29 mouse cellular contexts compared by ENCODE assay signal in genomic region chr1:181199446-181199845, GRCm38 (mm10).
"Had no signal": no experiment of that assay in that cellular context is flagged by ENCODE, and none has a peak within 500 bp of the region (broad histone marks: within the 10 kb centered on the region; RNA-seq: fewer than 3 reads in every experiment).

No protein-coding gene starts in this region.

- H3K27me3 ChIP-seq: heart, embryonic 12.5 days; heart, embryonic 13.5 days; heart, embryonic 15.5 days; hindbrain, embryonic 12.5 days; hindbrain, embryonic 13.5 days; hindbrain, embryonic 15.5 days; intestine, embryonic 15.5 days; kidney, embryonic 15.5 days had no signal

- DNase-seq: heart, postnatal 14 days; heart, postnatal 36 days; heart, postnatal 4 days; kidney, adult 11 months; kidney, adult 18-20 months; kidney, adult 2 months; kidney, adult 8-10 months; kidney, adult 9 months; kidney, postnatal 10 days; kidney, postnatal 14 days; kidney, postnatal 25 days; kidney, postnatal 36 days; kidney, postnatal 4 days; layer of hippocampus, adult 9-11 months; layer of hippocampus, postnatal 36 days had no signal

- H3K9ac ChIP-seq: heart, embryonic 12.5 days; heart, embryonic 13.5 days; heart, embryonic 15.5 days; hindbrain, embryonic 12.5 days; hindbrain, embryonic 13.5 days; hindbrain, embryonic 14.5 days; hindbrain, embryonic 15.5 days; intestine, embryonic 15.5 days; kidney, embryonic 15.5 days had no signal

- H3K4me3 ChIP-seq: heart, embryonic 12.5 days; heart, embryonic 13.5 days; heart, embryonic 15.5 days; hindbrain, embryonic 10.5 days; hindbrain, embryonic 12.5 days; hindbrain, embryonic 13.5 days; hindbrain, embryonic 15.5 days; intestine, embryonic 15.5 days; kidney, embryonic 15.5 days; layer of hippocampus, adult 2 months; left cerebral cortex, adult 2 months had no signal

- H3K4me1 ChIP-seq: heart, embryonic 12.5 days; heart, embryonic 13.5 days; heart, embryonic 15.5 days; hindbrain, embryonic 10.5 days; hindbrain, embryonic 12.5 days; hindbrain, embryonic 13.5 days; hindbrain, embryonic 15.5 days; intestine, embryonic 15.5 days; kidney, embryonic 15.5 days had no signal

- H3K9me3 ChIP-seq: heart, embryonic 12.5 days; heart, embryonic 13.5 days; heart, embryonic 15.5 days; hindbrain, embryonic 10.5 days; hindbrain, embryonic 12.5 days; hindbrain, embryonic 13.5 days; hindbrain, embryonic 15.5 days; intestine, embryonic 15.5 days; kidney, embryonic 15.5 days had no signal

- H3K27ac ChIP-seq: heart, embryonic 13.5 days; heart, embryonic 15.5 days; hindbrain, embryonic 10.5 days; hindbrain, embryonic 12.5 days; hindbrain, embryonic 13.5 days; hindbrain, embryonic 14.5 days; hindbrain, embryonic 15.5 days; hindbrain, postnatal 0 days; intestine, embryonic 15.5 days; kidney, embryonic 15.5 days; kidney, postnatal 0 days; layer of hippocampus, adult 2 months; left cerebral cortex, adult 2 months had no signal
